Mouse (Mus musculus): ENCODE results near the gene Slc4a1. TPM values are rescaled to one million over a fixed set of nuclear protein-coding genes. Genes with fewer than 3 reads are reported as not detected.
"Not testable (repeated sequence)": the region's sequence is repeated elsewhere in the genome, so short reads cannot be mapped to it uniquely, and the experiment has no call there.

Slc4a1 gene
- 3.0 and 3.3 TPM in 2 replicates for polyA plus RNA-seq (2014; fragmentation: Nextera tagmentation; extraction: Ambion mirVana)

DNA sequence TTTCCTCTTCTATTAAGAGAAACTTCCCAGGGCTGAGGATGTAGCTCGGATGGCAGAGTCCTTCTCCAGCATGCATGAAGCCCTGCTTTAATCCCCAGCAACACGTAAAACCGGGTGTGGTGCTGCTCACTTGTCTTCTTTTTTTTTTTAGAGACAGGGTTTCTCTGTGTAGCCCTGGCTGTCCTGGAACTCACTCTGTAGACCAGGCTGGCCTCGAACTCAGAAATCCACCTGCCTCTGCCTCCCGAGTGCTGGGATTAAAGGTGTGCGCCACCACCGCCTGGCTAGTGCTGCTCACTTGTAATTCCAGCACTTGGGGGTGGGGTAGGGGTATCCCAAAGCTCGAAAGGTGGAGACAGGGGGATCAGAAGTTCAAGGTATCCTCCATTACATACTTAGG is at the start of gene Slc4a1:
Gene Slc4a1, minus strand, starts transcription at position 101 of the 400 bp plus-strand sequence.
- H3K9ac ChIP-seq (ENCODE audit: low read depth, low read length); H3K27ac ChIP-seq (ENCODE audit: low read depth, low read length); H3K36me3 ChIP-seq (ENCODE audit: control insufficient read depth, insufficient read depth, low read length); H3K4me2 ChIP-seq (replicated peaks; ENCODE audit: low read depth, low read length); H3K9me3 ChIP-seq (ENCODE audit: control insufficient read depth, low read length); H3K27me3 ChIP-seq (ENCODE audit: control insufficient read depth, insufficient read depth, low read length); H3K4me1 ChIP-seq (ENCODE audit: control insufficient read depth, insufficient read depth, low read length); ATAC-seq (ENCODE audit: low FRiP score, low TSS enrichment); H3K4me3 ChIP-seq (ENCODE audit: low read length): not testable (repeated sequence)
- WGBS = 88% methylated on average over 8 of the region's 8 CpGs

DNA sequence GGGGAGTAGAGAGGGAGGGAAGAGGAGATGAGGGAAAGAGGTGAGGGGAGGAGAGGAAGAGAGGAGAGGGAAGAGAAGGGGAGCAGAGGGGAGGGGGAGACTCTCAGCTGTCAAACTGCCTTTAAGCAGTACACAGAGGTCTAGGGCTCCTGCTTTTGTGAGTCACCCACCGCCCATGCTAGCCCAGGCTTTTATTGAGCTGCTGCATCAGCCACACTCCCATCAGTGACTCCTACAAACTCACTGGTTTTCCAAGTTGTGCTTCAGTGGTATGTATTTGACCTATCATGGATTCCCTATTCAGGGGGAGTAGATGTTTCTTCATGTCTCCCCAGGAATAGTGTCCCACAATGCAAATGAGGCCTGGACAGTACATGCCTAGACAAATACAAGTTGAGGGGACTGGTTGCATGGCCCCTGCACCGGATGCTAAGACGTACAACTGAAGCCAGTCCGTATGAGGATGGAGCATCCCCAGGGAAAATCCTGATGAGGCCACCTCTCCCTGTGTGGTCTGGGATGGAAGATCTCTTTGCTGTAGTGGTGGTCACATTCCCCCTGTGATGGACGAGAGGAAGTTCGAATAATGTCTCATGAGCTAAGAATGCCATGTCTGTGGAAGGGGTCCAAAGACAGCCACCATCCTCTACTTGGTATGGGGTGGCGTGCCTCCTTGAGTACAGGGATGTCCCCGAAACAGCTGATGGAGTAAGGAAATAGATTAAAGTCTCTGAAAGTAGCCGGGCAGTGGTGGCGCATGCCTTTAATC is 49.2 kb upstream of the Slc4a1 start:
- H3K4me1 ChIP-seq (ENCODE audit: control insufficient read depth, insufficient read depth, low read length) = no peaks in the 10 kb centered on the region
- no peak overlapping the region for H3K4me2 ChIP-seq (replicated peaks; ENCODE audit: low read depth, low read length)
- no peak overlapping the region for H3K9ac ChIP-seq (ENCODE audit: low read depth, low read length)
- no peak for ATAC-seq (ENCODE audit: low FRiP score, low TSS enrichment)
- H3K36me3 ChIP-seq (ENCODE audit: control insufficient read depth, insufficient read depth, low read length) = no peaks in the 10 kb centered on the region
- H3K27ac ChIP-seq (ENCODE audit: low read depth, low read length) = no peak overlapping the region
- no peaks in the 10 kb centered on the region for H3K27me3 ChIP-seq (ENCODE audit: control insufficient read depth, insufficient read depth, low read length)
- 77% methylated on average over 10 of the region's 10 CpGs for WGBS
- no peak overlapping the region for H3K4me3 ChIP-seq (ENCODE audit: low read length)
- no peaks in the 10 kb centered on the region for H3K9me3 ChIP-seq (ENCODE audit: control insufficient read depth, low read length)

DNA sequence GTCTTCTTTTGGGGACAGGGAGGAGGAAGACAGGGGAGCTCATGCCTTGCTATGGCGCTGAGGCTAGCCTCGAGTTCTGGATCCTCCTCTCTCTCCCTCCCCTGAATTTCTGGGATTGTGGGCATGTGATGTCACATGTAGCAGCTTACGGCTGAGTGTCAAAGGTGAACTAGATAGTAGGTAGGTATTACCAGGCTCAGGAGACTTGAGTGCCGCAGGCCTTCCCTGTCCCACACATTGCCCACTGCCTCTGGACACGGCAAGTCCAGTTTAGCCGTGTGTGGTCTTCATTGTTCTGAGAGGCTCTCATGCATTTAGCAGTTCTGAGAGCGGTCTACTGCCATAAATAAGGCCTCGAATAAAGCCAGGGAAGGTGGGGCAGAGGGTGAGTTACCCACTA is 47.1 kb upstream of the Slc4a1 start:
- Histone ChIP-seq H3K4me3 (ENCODE audit: low read length) (no peak overlapping the region), H3K36me3 (ENCODE audit: control insufficient read depth, insufficient read depth, low read length) (no peaks in the 10 kb centered on the region), H3K4me1 (ENCODE audit: control insufficient read depth, insufficient read depth, low read length) (no peaks in the 10 kb centered on the region), H3K27me3 (ENCODE audit: control insufficient read depth, insufficient read depth, low read length) (no peaks in the 10 kb centered on the region), H3K27ac (ENCODE audit: low read depth, low read length) (no peak overlapping the region), H3K9ac (ENCODE audit: low read depth, low read length) (no peak overlapping the region), H3K4me2 (replicated peaks; ENCODE audit: low read depth, low read length) (no peak overlapping the region), H3K9me3 (ENCODE audit: control insufficient read depth, low read length) (no peaks in the 10 kb centered on the region)
- ATAC-seq (ENCODE audit: low FRiP score, low TSS enrichment) = no peak
- WGBS = 79% methylated on average over 8 of the region's 8 CpGs

DNA sequence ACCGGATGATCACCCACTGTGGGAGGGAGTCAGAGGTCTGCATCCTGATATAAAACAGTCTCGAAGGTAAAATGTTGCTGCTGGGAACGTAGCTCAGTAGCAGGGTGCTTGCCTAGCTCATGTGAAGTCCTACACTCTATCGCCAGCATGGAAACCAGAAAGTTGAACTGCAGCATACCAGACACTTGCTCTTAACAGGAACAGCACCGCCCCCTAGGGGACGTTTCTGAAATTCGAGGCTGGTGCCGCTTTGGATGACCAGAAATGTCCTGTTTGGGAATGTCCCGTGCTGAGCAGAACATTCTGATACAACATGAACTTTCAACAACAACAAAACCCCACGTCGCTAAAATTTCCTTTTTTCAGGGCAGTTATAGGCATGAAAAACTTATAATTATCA is 45.7 kb upstream of the Slc4a1 start:
- Histone ChIP-seq H3K4me2 (replicated peaks; ENCODE audit: low read depth, low read length) (no peak overlapping the region), H3K9me3 (ENCODE audit: control insufficient read depth, low read length) (no peaks in the 10 kb centered on the region), H3K4me3 (ENCODE audit: low read length) (no peak overlapping the region), H3K27me3 (ENCODE audit: control insufficient read depth, insufficient read depth, low read length) (no peaks in the 10 kb centered on the region), H3K4me1 (ENCODE audit: control insufficient read depth, insufficient read depth, low read length) (no peaks in the 10 kb centered on the region), H3K27ac (ENCODE audit: low read depth, low read length) (no peak overlapping the region), H3K9ac (ENCODE audit: low read depth, low read length) (no peak overlapping the region), H3K36me3 (ENCODE audit: control insufficient read depth, insufficient read depth, low read length) (no peaks in the 10 kb centered on the region)
- no peak for ATAC-seq (ENCODE audit: low FRiP score, low TSS enrichment)
- WGBS = 7% methylated on average over 11 of the region's 11 CpGs

DNA sequence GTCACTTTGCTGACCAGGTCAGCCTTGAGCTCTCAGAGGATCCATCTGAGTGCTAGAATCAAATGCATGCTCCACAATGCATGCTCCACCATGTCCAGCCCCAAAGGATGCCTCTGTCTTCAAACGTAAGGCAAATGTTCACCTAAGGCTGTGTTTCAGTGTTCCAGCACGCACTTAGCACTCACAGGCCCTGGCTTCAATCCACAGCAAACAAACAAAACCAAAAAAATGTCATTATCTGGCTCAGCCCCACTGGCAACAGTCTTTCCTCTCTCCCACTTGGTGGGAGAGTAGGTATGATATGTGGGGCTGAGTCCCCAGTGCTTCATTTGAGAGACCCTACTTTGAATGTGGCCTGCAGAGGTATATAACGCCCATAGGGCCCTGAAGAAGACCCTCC is 45.1 kb upstream of the Slc4a1 start:
- Histone ChIP-seq H3K4me2 (replicated peaks; ENCODE audit: low read depth, low read length) (no peak overlapping the region), H3K9me3 (ENCODE audit: control insufficient read depth, low read length) (no peaks in the 10 kb centered on the region), H3K4me3 (ENCODE audit: low read length) (no peak overlapping the region), H3K27ac (ENCODE audit: low read depth, low read length) (no peak overlapping the region), H3K4me1 (ENCODE audit: control insufficient read depth, insufficient read depth, low read length) (peaks cover 5% of the 10 kb centered on the region), H3K36me3 (ENCODE audit: control insufficient read depth, insufficient read depth, low read length) (no peaks in the 10 kb centered on the region), H3K9ac (ENCODE audit: low read depth, low read length) (no peak overlapping the region), H3K27me3 (ENCODE audit: control insufficient read depth, insufficient read depth, low read length) (no peaks in the 10 kb centered on the region)
- ATAC-seq (ENCODE audit: low FRiP score, low TSS enrichment) = no peak
- 73% methylated on average over 3 of the region's 3 CpGs for WGBS

DNA sequence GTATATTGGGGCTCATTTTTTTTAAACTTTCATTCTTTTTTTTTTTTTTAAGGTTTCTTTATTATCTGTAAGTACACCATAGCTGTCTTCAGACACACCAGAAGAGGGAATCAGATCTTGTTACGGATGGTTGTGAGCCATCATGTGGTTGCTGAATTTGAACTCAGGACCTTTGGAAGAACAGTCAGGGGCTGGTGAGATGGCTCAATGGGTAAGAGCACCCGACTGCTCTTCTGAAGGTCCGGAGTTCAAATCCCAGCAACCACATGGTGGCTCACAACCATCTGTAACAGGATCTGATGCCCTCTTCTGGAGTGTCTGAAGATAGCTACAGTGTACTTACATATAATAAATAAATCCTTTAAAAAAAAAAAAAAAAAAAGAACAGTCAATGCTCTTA is 44.3 kb upstream of the Slc4a1 start:
- 99% methylated on average over 3 of the region's 3 CpGs for WGBS
- H3K4me3 ChIP-seq (ENCODE audit: low read length); H3K4me2 ChIP-seq (replicated peaks; ENCODE audit: low read depth, low read length); H3K27me3 ChIP-seq (ENCODE audit: control insufficient read depth, insufficient read depth, low read length); H3K9ac ChIP-seq (ENCODE audit: low read depth, low read length); ATAC-seq (ENCODE audit: low FRiP score, low TSS enrichment); H3K36me3 ChIP-seq (ENCODE audit: control insufficient read depth, insufficient read depth, low read length); H3K27ac ChIP-seq (ENCODE audit: low read depth, low read length); H3K9me3 ChIP-seq (ENCODE audit: control insufficient read depth, low read length): not testable (repeated sequence)
- peaks cover 12% of the 10 kb centered on the region for H3K4me1 ChIP-seq (ENCODE audit: control insufficient read depth, insufficient read depth, low read length)

DNA sequence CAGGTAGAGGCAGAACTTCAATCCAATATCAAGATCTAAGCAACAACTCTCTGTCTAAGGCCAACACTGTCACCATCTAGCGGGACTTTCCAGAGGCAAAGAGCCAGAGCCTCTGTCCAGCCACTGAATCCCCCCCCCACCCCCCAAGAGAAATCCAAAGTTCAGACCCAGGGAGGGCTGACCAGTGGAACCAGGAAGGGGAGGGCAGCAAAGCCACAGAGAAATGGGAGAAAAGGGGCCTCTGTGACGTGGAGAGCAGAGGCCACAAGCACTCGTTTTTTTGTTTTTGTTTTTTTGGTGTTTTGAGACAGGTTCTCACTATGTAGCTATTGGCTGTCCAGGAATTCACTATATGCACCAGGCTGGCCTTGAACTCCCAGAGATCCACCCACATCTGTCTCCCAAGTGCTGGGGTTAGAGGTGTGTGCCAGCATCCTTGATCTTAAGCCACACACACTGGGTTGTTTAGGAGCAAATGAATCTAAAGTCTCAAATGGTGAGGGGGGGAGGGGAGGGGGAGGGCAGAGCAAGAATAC is 43.9 kb upstream of the Slc4a1 start:
- Histone ChIP-seq H3K27ac (ENCODE audit: low read depth, low read length) (no peak overlapping the region), H3K9ac (ENCODE audit: low read depth, low read length) (no peak overlapping the region), H3K4me3 (ENCODE audit: low read length) (no peak overlapping the region), H3K9me3 (ENCODE audit: control insufficient read depth, low read length) (no peaks in the 10 kb centered on the region), H3K36me3 (ENCODE audit: control insufficient read depth, insufficient read depth, low read length) (peaks cover 1% of the 10 kb centered on the region), H3K27me3 (ENCODE audit: control insufficient read depth, insufficient read depth, low read length) (no peaks in the 10 kb centered on the region), H3K4me1 (ENCODE audit: control insufficient read depth, insufficient read depth, low read length) (peaks cover 14% of the 10 kb centered on the region), H3K4me2 (replicated peaks; ENCODE audit: low read depth, low read length) (no peak overlapping the region)
- WGBS = 73% methylated on average over 3 of the region's 3 CpGs
- no peak for ATAC-seq (ENCODE audit: low FRiP score, low TSS enrichment)

DNA sequence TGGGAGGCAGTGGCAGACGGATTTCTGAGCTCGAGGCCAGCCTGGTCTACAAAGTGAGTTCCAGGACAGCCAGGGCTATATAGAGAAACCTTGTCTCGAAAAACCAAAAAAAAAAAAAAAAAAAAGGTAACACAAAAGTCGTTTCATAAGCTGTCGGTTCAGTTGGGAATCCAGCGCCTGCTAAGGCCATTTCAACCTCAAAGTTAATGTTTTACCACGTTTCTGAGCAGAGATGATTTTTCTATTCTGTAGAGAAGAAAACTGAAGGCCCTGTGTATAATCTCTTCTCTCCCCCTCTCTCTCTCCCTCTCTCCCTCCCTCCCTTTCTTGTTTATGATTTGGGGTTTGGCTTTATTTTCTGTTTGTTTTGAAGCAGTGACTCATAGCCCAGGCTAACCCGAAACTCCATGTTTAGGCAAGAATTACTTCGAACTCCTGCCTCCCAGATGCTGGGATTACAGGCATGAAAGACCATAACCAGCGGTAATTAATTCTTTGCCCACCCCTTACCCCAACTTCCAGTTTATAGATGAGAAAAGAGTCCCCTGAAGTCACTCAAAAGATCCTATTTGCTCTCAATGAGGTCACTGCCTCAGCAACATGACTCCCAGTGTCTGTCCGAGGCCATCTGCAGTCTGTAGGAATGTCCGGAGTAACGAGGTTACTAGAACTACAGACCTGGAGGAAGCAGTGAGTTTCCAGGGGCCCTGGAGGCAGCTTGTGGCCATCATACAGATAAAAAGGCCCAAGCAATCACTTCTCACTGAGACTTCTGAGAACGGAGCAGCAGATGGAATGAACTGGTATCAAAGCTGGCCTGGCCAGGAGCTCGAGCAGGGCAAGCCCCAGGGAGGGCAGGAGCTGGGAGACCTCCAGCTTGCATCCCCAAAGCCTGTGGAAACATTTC is 43.1 kb upstream of the Slc4a1 start:
- Histone ChIP-seq H3K9me3 (ENCODE audit: control insufficient read depth, low read length) (no peaks in the 10 kb centered on the region), H3K4me3 (ENCODE audit: low read length) (peak overlapping the region; percentile 78), H3K9ac (ENCODE audit: low read depth, low read length) (no peak overlapping the region; the same call in 1 of the 2 replicates), H3K27me3 (ENCODE audit: control insufficient read depth, insufficient read depth, low read length) (no peaks in the 10 kb centered on the region), H3K27ac (ENCODE audit: low read depth, low read length) (peak overlapping the region; percentile 53; the same call in 1 of the 2 replicates), H3K4me2 (replicated peaks; ENCODE audit: low read depth, low read length) (peak overlapping the region; percentile 76), H3K36me3 (ENCODE audit: control insufficient read depth, insufficient read depth, low read length) (peaks cover 8% of the 10 kb centered on the region), H3K4me1 (ENCODE audit: control insufficient read depth, insufficient read depth, low read length) (peaks cover 18% of the 10 kb centered on the region)
- no peak for ATAC-seq (ENCODE audit: low FRiP score, low TSS enrichment)
- 30% methylated on average over 14 of the region's 15 CpGs for WGBS

Data from kidney, embryonic 14.5 days (tissue).